Mouse (Mus musculus): ENCODE measurements around the gene Aagab. TPM values are rescaled to one million over a fixed set of nuclear protein-coding genes. Genes with fewer than 3 reads are reported as not detected.

The Aagab gene
- polyA plus RNA-seq, 1 experiment from 2014 or later, result 26.2 TPM

GRCm38 (mm10) chr9:63684277-63684676, 81.8 kb downstream of the Aagab start:
- Histone ChIP-seq H3K27me3 (no peaks in the 10 kb centered on the region), H3K9ac (no peak overlapping the region), H3K36me3 (peaks cover 13% of the 10 kb centered on the region), H3K4me1 (peaks cover 26% of the 10 kb centered on the region), H3K4me3 (no peak overlapping the region), H3K27ac (no peak overlapping the region), H3K9me3 (no peaks in the 10 kb centered on the region), H3K4me2 (replicated peaks) (no peak overlapping the region)
- ATAC-seq (ENCODE audit: low FRiP score, low read depth), result no peak
- WGBS, result 99% methylated on average over 6 of the region's 6 CpGs

- H3K27ac ChIP-seq, result no peak overlapping the region
- H3K4me3 ChIP-seq, result no peak overlapping the region
- 89% methylated on average over 5 of the region's 5 CpGs for WGBS
- no peak for ATAC-seq (ENCODE audit: low FRiP score, low read depth)
- no peaks in the 10 kb centered on the region for H3K9me3 ChIP-seq
- H3K36me3 ChIP-seq, result peaks cover 16% of the 10 kb centered on the region
- no peak overlapping the region for H3K4me2 ChIP-seq (replicated peaks)
- H3K4me1 ChIP-seq, result peaks cover 26% of the 10 kb centered on the region
- no peak overlapping the region for H3K9ac ChIP-seq
- H3K27me3 ChIP-seq, result no peaks in the 10 kb centered on the region
Observed at GRCm38 (mm10) chr9:63685352-63685751, 82.9 kb downstream of the Aagab start.

GRCm38 (mm10) chr9:63687413-63688015, 85.1 kb downstream of the Aagab start:
- H3K4me3 ChIP-seq, result no peak overlapping the region
- no peaks in the 10 kb centered on the region for H3K27me3 ChIP-seq
- H3K27ac ChIP-seq, result no peak overlapping the region
- H3K4me2 ChIP-seq (replicated peaks), result no peak overlapping the region
- H3K4me1 ChIP-seq, result peaks cover 29% of the 10 kb centered on the region
- peaks cover 24% of the 10 kb centered on the region for H3K36me3 ChIP-seq
- no peak for ATAC-seq (ENCODE audit: low FRiP score, low read depth)
- H3K9me3 ChIP-seq, result no peaks in the 10 kb centered on the region
- 79% methylated on average over 7 of the region's 7 CpGs for WGBS
- H3K9ac ChIP-seq, result no peak overlapping the region

- H3K4me1 ChIP-seq, result peaks cover 19% of the 10 kb centered on the region
- H3K27ac ChIP-seq, result no peak overlapping the region
- peaks cover 24% of the 10 kb centered on the region for H3K36me3 ChIP-seq
- H3K4me3 ChIP-seq, result no peak overlapping the region
- no peaks in the 10 kb centered on the region for H3K9me3 ChIP-seq
- H3K27me3 ChIP-seq, result no peaks in the 10 kb centered on the region
- no peak overlapping the region for H3K4me2 ChIP-seq (replicated peaks)
- ATAC-seq (ENCODE audit: low FRiP score, low read depth), result no peak
- H3K9ac ChIP-seq, result no peak overlapping the region
- 92% methylated on average over 1 of the region's 1 CpGs for WGBS
Observed at GRCm38 (mm10) chr9:63690511-63690910, 88.1 kb downstream of the Aagab start.

DNA sequence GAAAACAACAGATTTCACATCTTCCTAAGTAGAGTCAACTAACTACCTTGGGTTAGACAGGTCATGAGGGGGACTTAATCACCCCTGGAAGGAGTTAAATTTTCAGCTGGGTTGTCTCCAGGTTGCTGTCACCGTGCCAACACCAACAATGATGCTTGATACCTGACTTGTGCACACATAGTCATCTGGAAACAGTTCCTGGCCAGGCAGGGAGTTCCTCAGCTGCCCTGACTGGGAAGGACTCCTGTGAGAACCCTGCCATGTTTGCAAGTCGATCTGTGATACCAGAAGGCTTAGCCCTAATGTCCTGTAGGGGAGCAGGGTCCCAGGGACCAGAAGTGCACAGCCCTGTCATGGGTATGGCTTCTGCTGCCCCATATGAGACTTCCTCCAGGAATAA, 89.5 kb downstream of the Aagab start:
- Histone ChIP-seq H3K9ac (no peak overlapping the region), H3K9me3 (no peaks in the 10 kb centered on the region), H3K4me2 (replicated peaks) (no peak overlapping the region), H3K27me3 (no peaks in the 10 kb centered on the region), H3K4me1 (peaks cover 31% of the 10 kb centered on the region), H3K27ac (peak overlapping the region; percentile 33; the same call in 1 of the 2 replicates), H3K4me3 (no peak overlapping the region), H3K36me3 (peaks cover 15% of the 10 kb centered on the region)
- ATAC-seq (ENCODE audit: low FRiP score, low read depth), result no peak
- WGBS, result 43% methylated on average over 2 of the region's 2 CpGs

Other genes with a start within 250 kb of the Aagab start
- gene Map2k5, start 224.8 kb upstream of the Aagab start, polyA plus RNA-seq (2015; fragmentation: Nextera tagmentation; extraction: Ambion mirVana), result 37.2 and 40.2 TPM in 2 replicates
- gene 2300009A05Rik, start 203.4 kb upstream of the Aagab start, polyA plus RNA-seq (2015; fragmentation: Nextera tagmentation; extraction: Ambion mirVana), result 37.9 and 40.5 TPM in 2 replicates
- gene Iqch, start 167 bp upstream of the Aagab start, polyA plus RNA-seq (2015; fragmentation: Nextera tagmentation; extraction: Ambion mirVana), result 0.15 and 0.20 TPM in 2 replicates
- 33.8 and 34.8 TPM in 2 replicates for gene Smad3, start 155.3 kb downstream of the Aagab start, polyA plus RNA-seq (2015; fragmentation: Nextera tagmentation; extraction: Ambion mirVana)

All from limb, embryonic 13.5 days (tissue).